In genomic region chr5:34989321-34989772, GRCm38 (mm10) we compare ENCODE assay signal across 10 mouse cellular contexts. TPM values are rescaled to one million over a fixed set of nuclear protein-coding genes. Genes with fewer than 3 reads are reported as not detected.
A peak's percentile ranks its signal among the peaks of the same experiment; 100 is the strongest.
DNase-seq lines count a peak whose midpoint lies in the region; ATAC-seq and TF ChIP-seq lines count a peak whose summit lies in the region.
"Had no signal": no experiment of that assay in that cellular context is flagged by ENCODE, and none has a peak within 500 bp of the region (broad histone marks: within the 10 kb centered on the region; RNA-seq: fewer than 3 reads in every experiment).

No protein-coding gene starts in this region.

- H3K27ac ChIP-seq in intestine, embryonic 14.5 days (ENCODE audit: low read depth) = peak overlapping the region; percentile 27; the same call in 1 of the 2 replicates
- no peak overlapping the region for H3K27ac ChIP-seq in intestine, postnatal 0 days (ENCODE audit: low read depth, low read length)
- H3K27ac ChIP-seq in forebrain, postnatal 0 days (ENCODE audit: low read depth, low read length) = peak overlapping the region; percentile 57

- H3K27me3 ChIP-seq in intestine, embryonic 14.5 days (replicated peaks; ENCODE audit: control insufficient read depth, insufficient read depth, low read length) = no peaks in the 10 kb centered on the region
- H3K27me3 ChIP-seq in intestine, postnatal 0 days (replicated peaks; ENCODE audit: control insufficient read depth, insufficient read depth, low read length) = peaks cover 18% of the 10 kb centered on the region
- no peaks in the 10 kb centered on the region for H3K27me3 ChIP-seq in forebrain, postnatal 0 days (ENCODE audit: insufficient read depth, low read length)

- H3K9ac ChIP-seq in intestine, embryonic 14.5 days (ENCODE audit: low read length) = no peak overlapping the region
- no peak overlapping the region for H3K9ac ChIP-seq in intestine, postnatal 0 days (ENCODE audit: low read depth, low read length)
- H3K9ac ChIP-seq in forebrain, postnatal 0 days = no peak overlapping the region
- H3K9ac ChIP-seq: lung, embryonic 14.5 days had no signal

- 0 out of 2 replicates have a peak, but pooled peaks cover 3% of the 10 kb centered on the region for H3K4me1 ChIP-seq in intestine, embryonic 14.5 days (replicated peaks; ENCODE audit: control insufficient read depth, insufficient read depth, low read length)
- H3K4me1 ChIP-seq in intestine, postnatal 0 days (replicated peaks; ENCODE audit: control insufficient read depth, insufficient read depth, low read length) = no peaks in the 10 kb centered on the region
- 0 out of 2 replicates have a peak, but pooled peaks cover 9% of the 10 kb centered on the region for H3K4me1 ChIP-seq in forebrain, postnatal 0 days (ENCODE audit: insufficient read depth)

- DNase-seq in intestine, embryonic 14.5 days (ENCODE audit: low spot score) = no peak
- DNase-seq in NIH3T3 (ENCODE audit: low read depth) = peak; percentile 66
- peak; percentile 56 for DNase-seq in forebrain, postnatal 0 days
- DNase-seq in left cerebral cortex, postnatal 36 days (ENCODE audit: low spot score in 2 of 2) = peak; percentile 63 to 66
- DNase-seq in thymus, postnatal 36 days = no peak
- no peak for DNase-seq in gastrocnemius, adult 8-10 months (ENCODE audit: low spot score in 2 of 2)
- DNase-seq: gastrocnemius, postnatal 25 days had no signal

- ATAC-seq in intestine, embryonic 14.5 days (replicated peaks; ENCODE audit: low FRiP score, low TSS enrichment, low read depth) = no peak
- ATAC-seq in intestine, postnatal 0 days = no peak
- ATAC-seq in forebrain, postnatal 0 days = peak; percentile 82
- ATAC-seq in megakaryocyte-erythroid progenitor cell, adult 5-6 weeks (replicated peaks; ENCODE audit: low FRiP score, low TSS enrichment, poor library complexity, severe bottlenecking) = no peak

- intact Hi-C loops in left cerebral cortex, postnatal 36 days (cut with DNase I) = loop anchor here (5.0 kb wide), 1 partner anchor 53 kb away; the partner anchor contains the start of gene Hgfac

- H3K36me3 ChIP-seq in intestine, embryonic 14.5 days (ENCODE audit: control insufficient read depth, insufficient read depth, low read length) = peaks cover 30% of the 10 kb centered on the region
- no peaks in the 10 kb centered on the region for H3K36me3 ChIP-seq in intestine, postnatal 0 days (ENCODE audit: control insufficient read depth, insufficient read depth)
- H3K36me3 ChIP-seq in forebrain, postnatal 0 days (ENCODE audit: insufficient read depth) = peaks cover 11% of the 10 kb centered on the region; the same call in 1 of the 2 replicates

- H3K4me3 ChIP-seq in intestine, embryonic 14.5 days (ENCODE audit: low read depth, low read length) = no peak overlapping the region
- H3K4me3 ChIP-seq in intestine, postnatal 0 days (ENCODE audit: low read depth, low read length) = no peak overlapping the region
- no peak overlapping the region for H3K4me3 ChIP-seq in forebrain, postnatal 0 days (ENCODE audit: low read depth, low read length)

- 67% methylated on average over 12 of the region's 12 CpGs for WGBS in intestine, embryonic 14.5 days
- WGBS in intestine, postnatal 0 days = 62% methylated on average over 12 of the region's 12 CpGs
- 30% methylated on average over 12 of the region's 12 CpGs for WGBS in forebrain, postnatal 0 days

- H3K4me2 ChIP-seq in intestine, embryonic 14.5 days (ENCODE audit: low read length) = no peak overlapping the region
- no peak overlapping the region for H3K4me2 ChIP-seq in intestine, postnatal 0 days (replicated peaks; ENCODE audit: low read depth)
- peak overlapping the region; percentile 13; the same call in 1 of the 2 replicates for H3K4me2 ChIP-seq in forebrain, postnatal 0 days (ENCODE audit: low read depth)
- H3K4me2 ChIP-seq: lung, embryonic 14.5 days had no signal

- TF ChIP-seq CTCF in intestine, postnatal 0 days (IDR thresholded peaks at IDR 0.05; ENCODE audit: low read depth) = no peak
- TF ChIP-seq CTCF in forebrain, postnatal 0 days (IDR thresholded peaks at IDR 0.05; ENCODE audit: low read depth) = no peak

- H3K9me3 ChIP-seq in intestine, embryonic 14.5 days (ENCODE audit: control insufficient read depth, low read length) = no peaks in the 10 kb centered on the region
- H3K9me3 ChIP-seq in intestine, postnatal 0 days (ENCODE audit: control insufficient read depth) = no peaks in the 10 kb centered on the region
- H3K9me3 ChIP-seq in forebrain, postnatal 0 days (ENCODE audit: low read length) = no peaks in the 10 kb centered on the region

RNA-seq across cellular contexts. Expression of gene Rgs12, which starts 40.1 kb away (rescaled TPM):
- 19.0 and 22.2 TPM in 2 replicates for polyA plus RNA-seq in intestine, embryonic 14.5 days (2014; fragmentation: Nextera tagmentation; extraction: Ambion mirVana)
- polyA plus RNA-seq in intestine, postnatal 0 days (2015; fragmentation: Nextera tagmentation; extraction: Ambion mirVana) = 4.1 and 4.7 TPM in 2 replicates
- 60.0 and 73.8 TPM in 2 replicates for total RNA-seq in forebrain, postnatal 0 days (2014; rRNA removed)
- 32.3 and 34.5 TPM in 2 replicates for polyA plus RNA-seq in forebrain, postnatal 0 days (2015; fragmentation: Nextera tagmentation; extraction: Ambion mirVana)
- total RNA-seq in left cerebral cortex, postnatal 36 days (2021) = 10 to 100 TPM; 51.1 to 55.7 TPM
- total RNA-seq in megakaryocyte-erythroid progenitor cell, adult 5-6 weeks (2014; fragmentation: Nextera tagmentation) = 40.7 and 47.4 TPM in 2 replicates
- total RNA-seq in megakaryocyte-erythroid progenitor cell, adult 5-6 weeks (2017) = 30.6 and 38.2 TPM in 2 replicates
- total RNA-seq in gastrocnemius, adult 8-10 months (2022) = 1 to 10 TPM; 1.8 to 2.6 (median 2.2) TPM

RNA-seq across cellular contexts. Expression of gene Hgfac, which starts 52.0 kb away (rescaled TPM):
- 1.3 and 1.7 TPM in 2 replicates for polyA plus RNA-seq in intestine, embryonic 14.5 days (2014; fragmentation: Nextera tagmentation; extraction: Ambion mirVana)
- 8.2 and 10.5 TPM in 2 replicates for polyA plus RNA-seq in intestine, postnatal 0 days (2015; fragmentation: Nextera tagmentation; extraction: Ambion mirVana)
- 0.69 and 2.1 TPM in 2 replicates for total RNA-seq in forebrain, postnatal 0 days (2014; rRNA removed)
- polyA plus RNA-seq in forebrain, postnatal 0 days (2015; fragmentation: Nextera tagmentation; extraction: Ambion mirVana) = 0.36 TPM in 1 of 2 replicates, not detected in the other
- total RNA-seq in left cerebral cortex, postnatal 36 days (2021) = 1 to 10 TPM in 1 of 2 experiments, under 1 TPM in 1; 0.35 to 1.6 TPM
- total RNA-seq in megakaryocyte-erythroid progenitor cell, adult 5-6 weeks (2014; fragmentation: Nextera tagmentation) = not detected in 2 replicates
- 1.7 and 2.3 TPM in 2 replicates for total RNA-seq in megakaryocyte-erythroid progenitor cell, adult 5-6 weeks (2017)
- total RNA-seq in gastrocnemius, adult 8-10 months (2022) = under 1 TPM in 1 of 4 experiments, not detected in 3; 0.45 TPM

Comparison
In these comparisons a context has a peak if more than half of its experiments do, and no peak if none do; other contexts are left out.
1. DNase-seq: peak in NIH3T3 (single experiment), forebrain, postnatal 0 days (single experiment) and left cerebral cortex, postnatal 36 days (2 of 2); none in intestine, embryonic 14.5 days (single experiment), thymus, postnatal 36 days (0 of 2) and gastrocnemius, adult 8-10 months (0 of 2).
2. RNA of gene Rgs12, which starts 40.1 kb away (total RNA-seq): 60.0 to 73.8 TPM in forebrain, postnatal 0 days, 51.1 to 55.7 TPM in left cerebral cortex, postnatal 36 days and 30.6 to 47.4 TPM in megakaryocyte-erythroid progenitor cell, adult 5-6 weeks; 1.8 to 2.6 TPM in gastrocnemius, adult 8-10 months; every median in the first group is over 4 times any median in the second.